Mouse (Mus musculus) layer of hippocampus, postnatal 14 days (tissue): ENCODE results near the gene Gm9747. TPM values are rescaled to one million over a fixed set of nuclear protein-coding genes. Genes with fewer than 3 reads are reported as not detected.

ENCODE experiments used
- DNase-seq, 2 experiments: peaks; one replicate each; pipeline ENCODE4 v3.0.0; 2021 to 2022; ENCODE audit warnings: low spot score in 2 of 2, mixed read lengths in 1 of 2
- total RNA-seq, 2 experiments: library from RNA; stranded (reverse); gene quantifications; 2 replicates each; pipeline ENCODE4 v1.2.3; 2021

Gm9747 gene
- total RNA-seq, 2 experiments from 2014 or later, result not detected

DNA sequence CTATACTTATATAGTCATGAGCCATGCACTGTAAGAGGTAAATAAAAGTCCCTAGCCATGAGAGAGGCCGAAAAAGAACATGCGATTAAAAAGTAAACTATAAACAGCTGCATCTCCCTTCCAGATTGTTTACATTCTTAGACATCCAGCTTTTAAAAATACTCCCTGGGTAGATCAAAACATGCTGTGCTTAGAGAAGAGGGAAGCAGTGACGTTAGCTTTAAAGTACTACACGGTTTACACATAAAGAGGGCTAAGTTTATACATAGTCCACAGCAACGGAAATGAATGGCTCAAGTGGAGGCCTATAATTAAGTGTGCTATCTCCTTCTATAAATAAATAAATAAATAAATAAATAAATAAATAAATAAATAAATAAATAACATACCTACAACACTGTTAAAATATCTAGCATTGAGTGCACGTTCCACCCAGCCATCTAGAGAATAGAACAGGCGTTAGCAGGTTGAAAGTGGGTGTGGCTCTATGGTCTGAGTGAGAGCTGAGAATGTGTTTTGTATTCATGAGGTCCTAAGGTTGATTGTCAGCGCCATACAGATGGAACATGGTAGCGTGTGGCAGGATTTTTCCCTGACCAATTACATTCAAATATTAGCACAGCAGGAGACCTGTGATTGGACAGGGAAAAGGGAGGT lies 21.0 kb downstream of the Gm9747 start:
- no peak for DNase-seq

GRCm38 (mm10) chr1:82257457-82257856 lies 24.5 kb downstream of the Gm9747 start:
- no peak for DNase-seq

DNA sequence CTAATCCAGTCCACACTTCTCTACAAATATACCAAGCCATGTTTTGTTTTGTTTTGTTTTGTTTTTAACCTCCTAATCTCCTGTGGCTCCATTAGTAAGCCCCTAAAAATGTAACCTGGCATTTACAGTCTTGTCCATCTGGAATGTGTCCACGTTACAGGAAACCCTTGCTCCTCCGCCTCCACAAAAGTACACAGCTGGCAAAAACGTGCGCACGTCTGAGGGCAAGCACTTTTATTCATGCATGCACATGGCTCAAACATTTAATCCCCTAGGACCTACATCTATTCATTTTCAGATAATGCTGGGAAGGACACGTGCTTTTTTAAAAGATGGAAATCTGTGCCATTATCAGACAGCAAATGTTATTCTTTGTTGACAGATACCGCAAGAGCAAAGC lies 25.4 kb downstream of the Gm9747 start:
- DNase-seq, result no peak

- DNase-seq, result no peak
Observed at GRCm38 (mm10) chr1:82260055-82260454, 27.1 kb downstream of the Gm9747 start.

GRCm38 (mm10) chr1:82261053-82261618 lies 28.2 kb downstream of the Gm9747 start:
- peak; percentile 50 to 88 for DNase-seq

GRCm38 (mm10) chr1:82261638-82262037 lies 28.7 kb downstream of the Gm9747 start:
- DNase-seq, result no peak

- DNase-seq, result no peak
Observed at GRCm38 (mm10) chr1:82262331-82262730, 29.4 kb downstream of the Gm9747 start.

DNA sequence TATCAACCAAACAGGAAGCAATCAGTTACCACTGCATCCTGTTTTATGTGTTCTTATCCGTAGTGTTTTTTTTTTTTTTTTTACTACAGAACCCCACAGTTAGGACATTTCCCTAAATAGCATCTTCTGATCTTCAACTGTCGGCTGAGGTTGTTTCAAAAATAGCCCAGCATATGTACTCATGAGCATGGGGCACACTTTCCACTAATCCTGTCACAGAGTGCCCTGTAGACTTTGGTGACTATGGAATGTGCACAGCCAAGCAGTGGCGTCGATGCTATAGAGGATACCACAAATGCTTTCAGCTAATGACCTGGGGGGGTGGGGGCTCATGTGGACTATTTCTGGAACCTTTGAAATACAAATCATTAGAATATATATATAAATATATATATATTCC lies 34.6 kb downstream of the Gm9747 start:
- no peak for DNase-seq

GRCm38 (mm10) chr1:82272231-82272630 lies 39.3 kb downstream of the Gm9747 start:
- no peak for DNase-seq

DNA sequence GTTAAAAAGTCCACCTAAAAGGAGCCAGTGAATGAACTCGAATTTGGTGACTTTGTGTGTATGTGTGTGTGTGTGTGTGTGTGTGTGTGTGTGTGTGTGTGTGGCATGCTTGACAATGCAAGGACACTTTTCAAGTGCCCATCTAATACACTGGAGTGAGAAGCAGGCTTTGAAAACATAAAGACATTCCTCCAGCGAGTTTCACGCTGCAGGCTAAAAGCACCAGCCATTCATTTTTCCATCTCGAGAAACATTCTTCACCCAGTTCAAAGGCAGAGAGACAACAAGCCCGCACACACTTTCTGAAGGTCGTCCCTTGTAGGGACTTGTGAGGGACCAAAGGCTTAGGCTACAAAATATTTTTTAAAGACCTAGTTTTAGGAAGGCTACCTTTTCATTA lies 40.6 kb downstream of the Gm9747 start:
- no peak for DNase-seq

GRCm38 (mm10) chr1:82274361-82274760 lies 41.4 kb downstream of the Gm9747 start:
- DNase-seq, result no peak

GRCm38 (mm10) chr1:82279768-82280167 lies 46.9 kb downstream of the Gm9747 start:
- no peak for DNase-seq

DNA sequence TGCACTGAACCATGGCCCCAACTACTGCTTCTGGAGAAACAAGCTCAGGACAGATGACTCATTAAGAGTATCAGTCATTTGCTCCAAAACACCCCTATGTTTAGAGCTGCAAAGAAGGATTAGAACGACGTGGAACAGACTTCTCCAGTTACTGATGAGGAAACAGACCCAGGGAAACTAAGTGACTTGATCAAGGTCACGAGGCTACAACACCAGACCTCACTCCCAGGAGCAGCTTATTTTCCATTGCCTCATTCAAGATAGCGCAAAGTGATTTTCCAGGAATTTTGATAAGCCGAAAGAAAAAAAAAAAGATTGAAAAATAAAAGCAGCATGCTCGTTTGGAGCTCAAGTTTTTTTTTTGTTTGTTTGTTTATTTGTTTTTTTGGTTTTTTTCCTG lies 48.9 kb downstream of the Gm9747 start:
- no peak for DNase-seq

DNA sequence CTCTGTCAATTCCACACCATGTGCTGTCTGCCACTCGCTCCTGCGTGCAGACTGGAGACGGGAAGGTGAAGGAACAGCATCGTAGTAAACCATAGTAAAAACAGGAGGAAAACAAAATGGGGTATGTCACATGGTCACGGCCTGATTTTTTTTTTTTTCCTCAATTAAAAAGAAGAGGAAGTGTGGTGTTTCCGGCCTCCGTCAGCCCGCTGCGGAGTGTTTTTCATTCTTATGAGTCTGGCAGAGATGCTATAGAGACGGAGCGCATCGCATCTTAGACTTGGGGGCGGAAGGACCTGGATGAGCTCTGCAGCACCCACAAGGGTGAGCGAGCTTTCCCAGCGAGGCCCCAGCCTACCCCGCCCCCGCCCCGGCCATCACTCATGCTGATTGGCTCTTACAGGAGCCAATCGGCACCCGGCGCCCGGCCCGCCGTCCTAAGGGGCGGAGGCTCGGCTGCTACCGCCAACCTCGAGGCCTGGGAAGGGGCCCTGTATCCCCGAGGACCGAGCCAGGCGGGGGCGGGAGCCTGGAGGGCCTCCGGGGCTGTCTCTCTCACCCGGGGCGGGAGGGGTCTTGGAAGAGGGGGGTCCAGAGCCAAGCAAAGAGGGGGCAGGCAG lies 50.2 kb downstream of the Gm9747 start:
- peak; percentile 89 to 94 for DNase-seq

DNA sequence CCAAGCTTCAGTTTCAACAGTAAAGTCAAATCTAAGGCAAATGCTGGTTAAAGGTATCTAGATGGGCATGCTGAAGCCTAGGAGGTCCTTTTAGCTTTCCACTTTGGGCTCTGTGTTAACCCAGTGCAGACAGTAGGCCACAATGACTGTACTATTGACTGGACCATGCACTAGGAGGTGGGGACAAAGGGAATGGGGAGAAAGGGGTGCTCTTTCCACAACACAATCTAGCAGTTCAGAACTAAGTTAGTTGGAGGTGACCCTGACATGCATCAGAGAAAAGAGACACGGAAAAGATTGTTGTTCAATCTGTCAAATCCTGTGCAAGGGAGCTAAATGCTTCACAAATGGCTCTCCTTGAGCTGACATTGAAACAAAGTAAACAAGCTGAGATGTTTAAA lies 51.0 kb downstream of the Gm9747 start:
- peak in 1 of 2 experiments; percentile 45 for DNase-seq

- DNase-seq, result no peak
Observed at GRCm38 (mm10) chr1:82284403-82284802, 51.5 kb downstream of the Gm9747 start.

Other genes starting within 250 kb of the Gm9747 start
- 10 to 100 TPM; 25.8 to 29.5 TPM for gene Irs1, start 58.3 kb downstream of the Gm9747 start, total RNA-seq
- 1 to 10 TPM; 6.6 to 7.5 TPM for gene Rhbdd1, start 83.3 kb downstream of the Gm9747 start, total RNA-seq